Mouse (Mus musculus) testis, adult 10 weeks (tissue): ENCODE results near the gene Rab11fip5. TPM values are rescaled to one million over a fixed set of nuclear protein-coding genes. Genes with fewer than 3 reads are reported as not detected.

Experiments used
- polyA plus RNA-seq: library from polyadenylated mRNA; stranded (reverse); fragments of 350-450 nt; fragmentation: Illumina TruSeq; extraction: RNeasy Lipid Tissue Mini Kit (QIAGEN cat#74804); gene quantifications from one replicate; pipeline ENCODE4 v1.2.3, GENCODE M21; 2014; ENCODE audit warnings: low read depth, low replicate concordance

Rab11fip5 gene
- 20.2 TPM for polyA plus RNA-seq

GRCm38 (mm10) chr6:85373951-85374733, at the start of gene Rab11fip5:
Gene Rab11fip5, minus strand, starts transcription at chr6:85374634.

GRCm38 (mm10) chr6:85423836-85424379, 49.5 kb upstream of the Rab11fip5 start, which contains the start of gene Noto:
Gene Noto, plus strand, starts transcription at chr6:85423886.

GRCm38 (mm10) chr6:85333000-85333669, 41.3 kb downstream of the Rab11fip5 start, which contains the start of gene Sfxn5:
Gene Sfxn5, minus strand, starts transcription at chr6:85333422.

Other genes with a start within 250 kb of the Rab11fip5 start
- 0.15 TPM for gene Spr, start 236.9 kb downstream of the Rab11fip5 start, polyA plus RNA-seq
- gene Emx1, start 187.2 kb downstream of the Rab11fip5 start, polyA plus RNA-seq: not detected
- gene Sfxn5, start 41.2 kb downstream of the Rab11fip5 start, polyA plus RNA-seq: 0.24 TPM
- not detected for gene Noto, start 49.3 kb upstream of the Rab11fip5 start, polyA plus RNA-seq
- 1.5 TPM for gene Smyd5, start 57.4 kb upstream of the Rab11fip5 start, polyA plus RNA-seq
- 361 TPM for gene Cct7, start 76.9 kb upstream of the Rab11fip5 start, polyA plus RNA-seq
- 4.5 TPM for gene Pradc1, start 77.3 kb upstream of the Rab11fip5 start, polyA plus RNA-seq
- gene Fbxo41, start 128.4 kb upstream of the Rab11fip5 start, polyA plus RNA-seq: 0.08 TPM
- 0.21 TPM for gene Egr4, start 139.0 kb upstream of the Rab11fip5 start, polyA plus RNA-seq
- 117 TPM for gene Alms1, start 212.9 kb upstream of the Rab11fip5 start, polyA plus RNA-seq